Mouse (Mus musculus) neutrophil, adult 5-6 weeks (primary cell): Measurements from ENCODE around the gene RPS10-NUDT3. TPM values are rescaled to one million over a fixed set of nuclear protein-coding genes. Genes with fewer than 3 reads are reported as not detected.
"Not testable (repeated sequence)": the region's sequence is repeated elsewhere in the genome, so short reads cannot be mapped to it uniquely, and the experiment has no call there.

Experiments
- ATAC-seq: fragments of 151-379, 151-347 bp; 2 replicates; pipeline ENCODE4 v1.8.0; 2017; ENCODE audit warnings: mild to moderate bottlenecking, moderate TSS enrichment; ENCODE audit not compliant: insufficient number of reproducible peaks, poor library complexity, low FRiP score, severe bottlenecking; ENCODE audit errors: extremely low read depth
- total RNA-seq: library from RNA; stranded (forward); fragments of 200-1000 nt; gene quantifications from 2 replicates; pipeline ENCODE4 v1.2.3, GENCODE M21; 2017

Gene RPS10-NUDT3
- total RNA-seq, 1 experiment from 2014 or later = 39.0 TPM

GRCm38 (mm10) chr17:27643756-27644155 is 8.7 kb upstream of the RPS10-NUDT3 start:
- no peak for ATAC-seq

- no peak for ATAC-seq
These were observed 8.1 kb upstream of the RPS10-NUDT3 start for GRCm38 (mm10) chr17:27643101-27643500.

GRCm38 (mm10) chr17:27642491-27643062 is 7.6 kb upstream of the RPS10-NUDT3 start:
- ATAC-seq = no peak

GRCm38 (mm10) chr17:27639851-27640250 is 4.8 kb upstream of the RPS10-NUDT3 start:
- not testable (repeated sequence) for ATAC-seq

GRCm38 (mm10) chr17:27638921-27639332 is 3.9 kb upstream of the RPS10-NUDT3 start:
- ATAC-seq = no peak

- ATAC-seq = no peak
These were observed 2.3 kb upstream of the RPS10-NUDT3 start for GRCm38 (mm10) chr17:27637333-27637732.

- ATAC-seq = no peak
These were observed 1.4 kb upstream of the RPS10-NUDT3 start, which contains the start of gene Rps10 for GRCm38 (mm10) chr17:27636132-27637020. Gene Rps10 (minus strand): TSS chr17:27636669.

- ATAC-seq = not testable (repeated sequence)
These were observed 517 bp upstream of the RPS10-NUDT3 start for GRCm38 (mm10) chr17:27635575-27635903.

- peak; percentile 78 for ATAC-seq
These were observed 5.6 kb downstream of the RPS10-NUDT3 start for GRCm38 (mm10) chr17:27629249-27630020.

- ATAC-seq = no peak
These were observed 6.6 kb downstream of the RPS10-NUDT3 start for GRCm38 (mm10) chr17:27628376-27628775.

GRCm38 (mm10) chr17:27627451-27627850 is 7.6 kb downstream of the RPS10-NUDT3 start:
- no peak for ATAC-seq

- ATAC-seq = no peak
These were observed 8.3 kb downstream of the RPS10-NUDT3 start for GRCm38 (mm10) chr17:27626681-27627080.

GRCm38 (mm10) chr17:27625455-27626251 is 9.4 kb downstream of the RPS10-NUDT3 start:
- no peak for ATAC-seq

- peak; percentile 83 for ATAC-seq
These were observed 11.4 kb downstream of the RPS10-NUDT3 start, which contains the start of gene Nudt3 for GRCm38 (mm10) chr17:27623360-27624326. Gene Nudt3 (minus strand): TSS chr17:27623495.

GRCm38 (mm10) chr17:27622611-27623359 is 12.2 kb downstream of the RPS10-NUDT3 start:
- ATAC-seq = 0 out of 2 replicates have a peak, but pooled peaks have one; percentile 17

GRCm38 (mm10) chr17:27621705-27622531 is 13.1 kb downstream of the RPS10-NUDT3 start:
- no peak for ATAC-seq
